Mouse (Mus musculus): ENCODE measurements around the gene Dennd6a. TPM values are rescaled to one million over a fixed set of nuclear protein-coding genes. Genes with fewer than 3 reads are reported as not detected.
"Not testable (repeated sequence)": the region's sequence is repeated elsewhere in the genome, so short reads cannot be mapped to it uniquely, and the experiment has no call there.

The Dennd6a gene
- 28.0 and 34.6 TPM in 2 replicates for total RNA-seq (2015)
- total RNA-seq (2017), result 30.3 and 30.5 TPM in 2 replicates

- ATAC-seq (ENCODE audit: poor library complexity, severe bottlenecking), result not testable (repeated sequence)
Measured at GRCm38 (mm10) chr14:26573556-26573955, at the start of gene Dennd6a. TSS of gene Dennd6a (plus strand) at chr14:26573856.

GRCm38 (mm10) chr14:26525955-26526354 lies 47.7 kb upstream of the Dennd6a start:
- ATAC-seq (ENCODE audit: poor library complexity, severe bottlenecking), result no peak

GRCm38 (mm10) chr14:26528296-26528695 lies 45.4 kb upstream of the Dennd6a start:
- ATAC-seq (ENCODE audit: poor library complexity, severe bottlenecking), result no peak

GRCm38 (mm10) chr14:26530350-26530749 lies 43.3 kb upstream of the Dennd6a start:
- no peak for ATAC-seq (ENCODE audit: poor library complexity, severe bottlenecking)

GRCm38 (mm10) chr14:26531410-26532313 lies 42.0 kb upstream of the Dennd6a start:
- ATAC-seq (ENCODE audit: poor library complexity, severe bottlenecking), result no peak

- no peak for ATAC-seq (ENCODE audit: poor library complexity, severe bottlenecking)
Measured at GRCm38 (mm10) chr14:26532752-26533151, 40.9 kb upstream of the Dennd6a start.

GRCm38 (mm10) chr14:26533267-26533666 lies 40.4 kb upstream of the Dennd6a start:
- ATAC-seq (ENCODE audit: poor library complexity, severe bottlenecking), result no peak

GRCm38 (mm10) chr14:26533821-26534756 lies 39.6 kb upstream of the Dennd6a start:
- ATAC-seq (ENCODE audit: poor library complexity, severe bottlenecking), result peak; percentile 36

- ATAC-seq (ENCODE audit: poor library complexity, severe bottlenecking), result peak; percentile 97
Measured at GRCm38 (mm10) chr14:26534757-26535479, 38.7 kb upstream of the Dennd6a start, which contains the start of gene Slmap. TSS of gene Slmap (minus strand) at chr14:26534931.

- ATAC-seq (ENCODE audit: poor library complexity, severe bottlenecking), result no peak
Measured at GRCm38 (mm10) chr14:26539241-26539640, 34.4 kb upstream of the Dennd6a start.

GRCm38 (mm10) chr14:26540577-26540976 lies 33.1 kb upstream of the Dennd6a start:
- ATAC-seq (ENCODE audit: poor library complexity, severe bottlenecking), result no peak

GRCm38 (mm10) chr14:26542136-26542535 lies 31.5 kb upstream of the Dennd6a start:
- ATAC-seq (ENCODE audit: poor library complexity, severe bottlenecking), result no peak

GRCm38 (mm10) chr14:26547516-26548488 lies 25.9 kb upstream of the Dennd6a start:
- ATAC-seq (ENCODE audit: poor library complexity, severe bottlenecking), result no peak

GRCm38 (mm10) chr14:26550712-26551111 lies 22.9 kb upstream of the Dennd6a start:
- ATAC-seq (ENCODE audit: poor library complexity, severe bottlenecking), result no peak

GRCm38 (mm10) chr14:26552441-26552840 lies 21.2 kb upstream of the Dennd6a start:
- ATAC-seq (ENCODE audit: poor library complexity, severe bottlenecking), result no peak

GRCm38 (mm10) chr14:26552853-26553252 lies 20.8 kb upstream of the Dennd6a start:
- ATAC-seq (ENCODE audit: poor library complexity, severe bottlenecking), result no peak

GRCm38 (mm10) chr14:26557581-26557980 lies 16.1 kb upstream of the Dennd6a start:
- no peak for ATAC-seq (ENCODE audit: poor library complexity, severe bottlenecking)

- ATAC-seq (ENCODE audit: poor library complexity, severe bottlenecking), result no peak
Measured at GRCm38 (mm10) chr14:26558536-26558935, 15.1 kb upstream of the Dennd6a start.

GRCm38 (mm10) chr14:26562247-26562646 lies 11.4 kb upstream of the Dennd6a start:
- ATAC-seq (ENCODE audit: poor library complexity, severe bottlenecking), result no peak
